Mouse (Mus musculus) forebrain, embryonic 13.5 days (tissue): ENCODE results near the gene Itsn2. TPM values are rescaled to one million over a fixed set of nuclear protein-coding genes. Genes with fewer than 3 reads are reported as not detected.
A peak's percentile ranks its signal among the peaks of the same experiment; 100 is the strongest.
"Not testable (repeated sequence)": the region's sequence is repeated elsewhere in the genome, so short reads cannot be mapped to it uniquely, and the experiment has no call there.

Experiments
- ATAC-seq: fragments of 200-750 bp; cut with Nextera tagmentation; 2 replicates; pipeline ENCODE4 v1.8.0; 2017
- H3K27ac ChIP-seq: fragments of 300-500 bp; sonication (generic); 2 replicates; pipeline ENCODE4 v1.5.1; 2015; ENCODE audit warnings: inconsistent platforms, mild to moderate bottlenecking, moderate library complexity
- H3K27me3 ChIP-seq: fragments of 300-500 bp; sonication (generic); 2 replicates; pipeline ENCODE4 v1.6.1; 2015; ENCODE audit warnings: mild to moderate bottlenecking, inconsistent platforms
- H3K36me3 ChIP-seq: fragments of 300-500 bp; sonication (generic); 2 replicates; pipeline ENCODE4 v1.6.1; 2015; ENCODE audit warnings: mild to moderate bottlenecking, inconsistent platforms; ENCODE audit not compliant: poor library complexity, severe bottlenecking
- H3K4me1 ChIP-seq: fragments of 300-500 bp; sonication (generic); 2 replicates; pipeline ENCODE4 v1.6.1; 2015; ENCODE audit warnings: inconsistent platforms
- H3K4me2 ChIP-seq: fragments of 300-500 bp; sonication (generic); 2 replicates; pipeline ENCODE4 v1.6.1; 2015; ENCODE audit warnings: inconsistent platforms, mild to moderate bottlenecking, moderate library complexity
- H3K4me3 ChIP-seq: fragments of 300-500 bp; sonication (generic); 2 replicates; pipeline ENCODE4 v1.5.1; 2015; ENCODE audit warnings: mild to moderate bottlenecking, inconsistent platforms
- H3K9ac ChIP-seq: fragments of 300-500 bp; sonication (generic); 2 replicates; pipeline ENCODE4 v1.6.1; 2015; ENCODE audit warnings: mild to moderate bottlenecking, inconsistent platforms
- H3K9me3 ChIP-seq: fragments of 300-500 bp; sonication (generic); replicated peaks from 2 replicates; pipeline ENCODE4 v1.6.1; 2016; ENCODE audit warnings: inconsistent platforms
- WGBS: fragments of 180-500 bp; shearing (Covaris S2); methylation state at CpG from one replicate; pipeline ENCODE4 v1.1.7; 2015; 5-methylcytosine and 5-hydroxymethylcytosine counted together
- polyA plus RNA-seq: library from polyadenylated mRNA; unstranded; fragments of >200 nt; fragmentation: Nextera tagmentation; extraction: Ambion mirVana; gene quantifications from 2 replicates; pipeline ENCODE4 v1.2.1, GENCODE M21; 2015

Itsn2 gene
- polyA plus RNA-seq, 1 experiment from 2014 or later, result 14.0 TPM

GRCm38 (mm10) chr12:4717417-4717816 lies 125.0 kb downstream of the Itsn2 start:
- WGBS, result 9% methylated on average over 7 of the region's 7 CpGs
- H3K27me3 ChIP-seq, result no peaks in the 10 kb centered on the region

GRCm38 (mm10) chr12:4719066-4719761 lies 126.8 kb downstream of the Itsn2 start:
- WGBS, result 88% methylated on average over 13 of the region's 13 CpGs
- ATAC-seq, result no peak
- no peak overlapping the region for H3K9ac ChIP-seq
- no peaks in the 10 kb centered on the region for H3K27me3 ChIP-seq
- H3K27ac ChIP-seq, result no peak overlapping the region
- H3K4me2 ChIP-seq, result no peak overlapping the region
- no peaks in the 10 kb centered on the region for H3K9me3 ChIP-seq
- no peak overlapping the region for H3K4me3 ChIP-seq
- H3K4me1 ChIP-seq, result no peaks in the 10 kb centered on the region
- H3K36me3 ChIP-seq, result no peaks in the 10 kb centered on the region

More at GRCm38 (mm10) chr12:4717417-4717816, 125.0 kb downstream of the Itsn2 start:
- no peaks in the 10 kb centered on the region for H3K4me1 ChIP-seq
- H3K27ac ChIP-seq, result no peak overlapping the region
- peak; percentile 70; the same call in 1 of the 2 replicates for ATAC-seq
- peaks cover 9% of the 10 kb centered on the region for H3K36me3 ChIP-seq
- H3K4me2 ChIP-seq, result peak overlapping the region; percentile 15; the same call in 1 of the 2 replicates
- H3K9me3 ChIP-seq, result no peaks in the 10 kb centered on the region
- no peak overlapping the region for H3K4me3 ChIP-seq
- H3K9ac ChIP-seq, result no peak overlapping the region

DNA sequence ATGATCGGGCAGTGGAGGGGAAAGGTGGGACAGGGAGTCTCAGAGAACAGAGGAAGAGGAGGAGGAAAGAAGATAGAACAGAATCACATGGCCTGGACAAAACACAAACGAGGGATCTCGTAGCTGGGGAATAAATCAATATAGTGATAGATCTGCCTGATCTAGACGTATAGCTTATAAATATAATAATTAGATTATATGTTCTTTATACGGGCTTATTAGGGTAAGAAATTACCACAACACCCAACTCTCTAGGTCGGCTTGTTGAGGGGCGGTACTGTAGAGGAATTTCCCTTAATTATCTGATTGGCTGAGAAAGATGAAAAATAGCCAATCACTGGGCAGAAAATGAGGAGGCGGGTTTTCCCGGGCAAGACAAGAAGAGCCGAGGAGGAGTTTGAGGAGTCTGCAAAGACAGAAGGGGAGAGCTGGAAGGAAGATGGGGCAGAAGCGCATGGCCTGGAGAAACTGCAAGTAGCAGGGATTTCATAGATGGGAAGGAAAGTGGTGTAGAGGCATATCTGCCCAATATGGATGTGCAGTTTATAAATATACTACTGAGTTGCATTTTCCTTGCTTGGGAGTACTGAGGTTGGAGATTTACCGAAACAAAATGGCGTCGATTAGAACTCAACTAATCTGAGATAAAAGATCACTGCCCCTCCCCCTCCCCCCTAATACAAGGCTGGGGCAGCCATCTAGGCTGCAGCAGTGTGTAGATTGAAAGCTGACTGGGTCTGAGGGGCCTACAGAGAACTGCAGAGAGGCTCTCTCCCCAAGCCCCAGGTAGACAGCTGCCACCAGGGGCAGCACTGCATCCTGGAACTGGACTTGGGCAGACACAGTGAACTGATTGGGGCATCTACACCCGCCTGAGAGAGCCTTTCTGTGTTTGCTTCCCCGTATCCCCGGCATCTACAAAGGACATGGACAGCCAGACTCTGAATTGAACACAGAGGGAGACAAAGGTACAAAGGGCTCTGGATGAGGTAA lies 127.6 kb downstream of the Itsn2 start:
- Histone ChIP-seq H3K9me3 (no peaks in the 10 kb centered on the region), H3K27ac (no peak overlapping the region), H3K4me2 (no peak overlapping the region), H3K4me1 (no peaks in the 10 kb centered on the region), H3K27me3 (no peaks in the 10 kb centered on the region), H3K9ac (no peak overlapping the region), H3K36me3 (no peaks in the 10 kb centered on the region), H3K4me3 (no peak overlapping the region)
- no peak for ATAC-seq
- 77% methylated on average over 17 of the region's 17 CpGs for WGBS

DNA sequence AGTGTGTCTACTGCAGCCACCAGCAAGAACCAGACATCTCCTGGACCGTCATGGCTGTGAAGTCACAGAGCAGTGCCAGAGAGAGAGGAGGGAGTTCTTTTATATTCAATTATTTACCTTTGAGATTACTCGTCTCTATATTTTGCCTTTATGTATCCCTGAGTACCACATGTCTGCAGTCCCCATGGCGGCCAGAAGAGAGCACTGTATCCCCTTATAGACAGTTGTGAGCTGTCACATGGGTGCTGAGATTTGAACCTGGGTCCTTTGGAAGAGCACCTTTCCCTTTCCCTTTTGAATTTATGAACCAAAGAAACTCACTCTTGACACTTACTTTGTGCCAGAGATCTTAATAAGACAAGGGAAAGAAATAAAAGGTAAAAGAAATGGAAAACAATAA lies 136.7 kb downstream of the Itsn2 start:
- H3K9ac ChIP-seq, result no peak overlapping the region
- no peaks in the 10 kb centered on the region for H3K36me3 ChIP-seq
- WGBS, result 88% methylated on average over 3 of the region's 3 CpGs
- no peaks in the 10 kb centered on the region for H3K4me1 ChIP-seq
- no peaks in the 10 kb centered on the region for H3K27me3 ChIP-seq
- no peak overlapping the region for H3K4me2 ChIP-seq
- no peak overlapping the region for H3K4me3 ChIP-seq
- H3K9me3 ChIP-seq, result 0 out of 2 replicates have a peak, but pooled peaks cover 2% of the 10 kb centered on the region
- ATAC-seq, result no peak
- H3K27ac ChIP-seq, result no peak overlapping the region

GRCm38 (mm10) chr12:4731629-4732028 lies 139.2 kb downstream of the Itsn2 start:
- Histone ChIP-seq H3K4me3 (no peak overlapping the region), H3K27ac (no peak overlapping the region), H3K9ac (no peak overlapping the region)

DNA sequence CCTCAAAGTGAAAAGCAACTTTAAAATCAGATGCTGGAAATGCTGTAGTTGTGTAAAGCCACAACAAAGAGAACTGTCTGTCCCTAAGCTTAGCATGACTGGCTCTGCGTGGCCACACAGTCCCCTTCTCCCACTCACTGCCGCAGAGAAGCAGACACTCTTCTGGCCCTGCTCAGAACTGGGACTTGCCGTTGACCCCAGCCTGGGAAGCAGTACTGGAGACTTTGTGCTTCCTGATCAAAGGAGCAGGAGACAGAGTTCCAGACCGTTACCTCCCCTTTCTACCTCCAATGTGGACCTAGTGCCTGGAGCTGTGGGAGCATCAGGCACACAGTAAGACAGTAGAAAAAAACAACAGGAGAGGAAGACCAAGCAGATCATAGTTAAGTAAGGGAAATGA lies 139.9 kb downstream of the Itsn2 start:
- Histone ChIP-seq H3K27ac (no peak overlapping the region), H3K27me3 (no peaks in the 10 kb centered on the region), H3K36me3 (no peaks in the 10 kb centered on the region), H3K9ac (no peak overlapping the region), H3K4me2 (no peak overlapping the region), H3K4me1 (no peaks in the 10 kb centered on the region), H3K4me3 (no peak overlapping the region), H3K9me3 (0 out of 2 replicates have a peak, but pooled peaks cover 2% of the 10 kb centered on the region)
- no peak for ATAC-seq
- 70% methylated on average over 4 of the region's 4 CpGs for WGBS

More at GRCm38 (mm10) chr12:4731629-4732028, 139.2 kb downstream of the Itsn2 start:
- Histone ChIP-seq H3K36me3 (no peaks in the 10 kb centered on the region), H3K4me1 (no peaks in the 10 kb centered on the region), H3K9me3 (0 out of 2 replicates have a peak, but pooled peaks cover 2% of the 10 kb centered on the region), H3K27me3 (no peaks in the 10 kb centered on the region), H3K4me2 (no peak overlapping the region)
- WGBS, result 76% methylated on average over 4 of the region's 4 CpGs
- no peak for ATAC-seq

- Histone ChIP-seq H3K36me3 (no peaks in the 10 kb centered on the region), H3K4me2 (no peak within 1 kb of the TSS), H3K4me1 (no peaks in the 10 kb centered on the region), H3K9me3 (no peaks in the 10 kb centered on the region), H3K27me3 (no peaks in the 10 kb centered on the region), H3K9ac (no peak within 1 kb of the TSS), H3K27ac (no peak within 1 kb of the TSS), H3K4me3 (no peak within 1 kb of the TSS)
- WGBS, result 83% methylated on average over 18 of the region's 18 CpGs
- ATAC-seq, result no peak
Measured at GRCm38 (mm10) chr12:4738031-4738576, 145.7 kb downstream of the Itsn2 start, which contains the start of gene Fam228a. Gene Fam228a (minus strand): TSS chr12:4738430.

DNA sequence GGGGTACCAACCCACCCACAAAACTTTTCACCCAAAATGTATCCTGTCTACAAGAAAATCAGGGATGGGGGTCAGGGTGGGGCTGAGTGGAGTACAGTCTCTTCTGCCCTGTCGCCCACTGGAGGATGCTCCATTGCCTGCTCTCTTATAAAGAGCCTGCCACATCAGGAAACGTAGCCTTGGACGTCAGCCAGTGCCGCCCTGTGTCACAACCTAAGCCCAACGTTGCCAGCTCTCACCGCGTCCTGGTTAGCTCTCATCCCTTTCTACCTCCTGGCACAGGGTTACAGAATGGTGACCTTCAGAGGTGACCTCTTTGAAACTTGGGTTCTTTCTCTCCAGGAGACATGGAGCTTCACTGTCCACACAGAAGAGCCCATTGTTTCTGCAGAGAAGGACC lies 148.4 kb downstream of the Itsn2 start:
- Histone ChIP-seq H3K27me3 (no peaks in the 10 kb centered on the region), H3K4me2 (no peak overlapping the region), H3K9me3 (no peaks in the 10 kb centered on the region), H3K9ac (no peak overlapping the region), H3K4me1 (no peaks in the 10 kb centered on the region), H3K36me3 (no peaks in the 10 kb centered on the region), H3K4me3 (no peak overlapping the region), H3K27ac (no peak overlapping the region)
- ATAC-seq, result no peak
- WGBS, result 79% methylated on average over 7 of the region's 7 CpGs

- 89% methylated on average over 3 of the region's 3 CpGs for WGBS
- no peaks in the 10 kb centered on the region for H3K36me3 ChIP-seq
- H3K27ac ChIP-seq, result no peak overlapping the region
- no peaks in the 10 kb centered on the region for H3K27me3 ChIP-seq
- no peak overlapping the region for H3K4me3 ChIP-seq
- no peaks in the 10 kb centered on the region for H3K9me3 ChIP-seq
- no peak overlapping the region for H3K9ac ChIP-seq
- no peak for ATAC-seq
- H3K4me2 ChIP-seq, result no peak overlapping the region
- H3K4me1 ChIP-seq, result no peaks in the 10 kb centered on the region
Measured at GRCm38 (mm10) chr12:4742183-4742582, 149.7 kb downstream of the Itsn2 start.

- Histone ChIP-seq H3K27me3 (no peaks in the 10 kb centered on the region), H3K27ac (no peak overlapping the region), H3K4me2 (no peak overlapping the region), H3K36me3 (no peaks in the 10 kb centered on the region), H3K4me1 (no peaks in the 10 kb centered on the region), H3K4me3 (no peak overlapping the region), H3K9ac (no peak overlapping the region), H3K9me3 (no peaks in the 10 kb centered on the region)
- WGBS, result 90% methylated on average over 10 of the region's 10 CpGs
- no peak for ATAC-seq
Measured at GRCm38 (mm10) chr12:4744486-4744885, 152.0 kb downstream of the Itsn2 start.

- 93% methylated on average over 4 of the region's 4 CpGs for WGBS
- not testable (repeated sequence) for H3K36me3 ChIP-seq, H3K4me3 ChIP-seq, H3K9me3 ChIP-seq, H3K9ac ChIP-seq, ATAC-seq, H3K27ac ChIP-seq, H3K4me2 ChIP-seq, H3K27me3 ChIP-seq, H3K4me1 ChIP-seq
Measured at GRCm38 (mm10) chr12:4754451-4754850, 162.0 kb downstream of the Itsn2 start.

DNA sequence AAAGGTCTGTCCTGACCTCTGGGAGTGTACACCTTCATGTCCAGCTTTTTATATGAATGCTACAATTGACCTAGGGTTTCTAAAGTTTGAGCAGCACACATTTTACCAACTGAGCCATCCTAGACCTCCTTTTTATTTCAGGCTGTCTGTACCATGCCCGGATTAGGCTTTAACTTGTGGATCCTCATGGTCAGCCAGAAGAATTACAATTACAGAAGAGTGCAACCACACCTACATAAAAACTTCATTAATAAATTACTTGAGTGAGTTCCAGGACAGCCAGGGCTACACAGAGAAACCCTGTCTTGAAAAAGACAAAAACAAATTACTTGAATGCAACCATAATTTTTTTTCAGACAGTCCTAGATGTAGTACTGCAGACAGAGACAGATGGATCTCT lies 164.6 kb downstream of the Itsn2 start:
- ATAC-seq, result no peak
- no peak overlapping the region for H3K4me3 ChIP-seq
- no peak overlapping the region for H3K4me2 ChIP-seq
- no peak overlapping the region for H3K9ac ChIP-seq
- H3K27me3 ChIP-seq, result no peaks in the 10 kb centered on the region
- no peaks in the 10 kb centered on the region; the same call in 1 of the 2 replicates for H3K9me3 ChIP-seq
- no peaks in the 10 kb centered on the region for H3K36me3 ChIP-seq
- 86% methylated on average over 1 of the region's 1 CpGs for WGBS
- no peaks in the 10 kb centered on the region for H3K4me1 ChIP-seq
- no peak overlapping the region for H3K27ac ChIP-seq
